Mouse (Mus musculus): ENCODE data around the gene BC037034. TPM values are rescaled to one million over a fixed set of nuclear protein-coding genes. Genes with fewer than 3 reads are reported as not detected.

BC037034 gene
- total and polyA plus RNA-seq, 3 experiments = 4.5 to 15.4 (median 11.2) TPM

DNA sequence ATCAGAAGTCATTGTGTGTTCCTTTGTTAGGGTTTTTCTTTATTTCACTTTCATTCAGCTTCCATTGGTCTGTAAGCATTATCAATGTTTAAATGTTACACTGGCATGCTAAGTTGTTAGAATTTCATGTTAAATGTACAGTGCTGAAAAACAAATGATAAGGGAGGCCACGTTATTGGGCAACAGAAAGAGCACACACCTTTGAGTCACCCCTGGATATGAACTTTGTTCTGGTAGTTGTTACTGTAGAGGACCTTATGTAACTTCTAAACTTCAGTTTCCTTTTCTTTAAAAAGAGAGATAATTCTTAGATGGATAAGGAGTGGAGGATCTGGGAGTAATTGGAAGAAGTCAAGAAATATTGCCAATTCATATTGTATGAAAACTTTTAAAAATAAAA lies 27.8 kb upstream of the BC037034 start:
- dilution Hi-C loops (cut with MboI; ENCODE audit: extremely low pct_ligation_motif_present, extremely low pct_unique_long_range_greater_than_20kb, low sequenced_read_pairs) = no loop called here

DNA sequence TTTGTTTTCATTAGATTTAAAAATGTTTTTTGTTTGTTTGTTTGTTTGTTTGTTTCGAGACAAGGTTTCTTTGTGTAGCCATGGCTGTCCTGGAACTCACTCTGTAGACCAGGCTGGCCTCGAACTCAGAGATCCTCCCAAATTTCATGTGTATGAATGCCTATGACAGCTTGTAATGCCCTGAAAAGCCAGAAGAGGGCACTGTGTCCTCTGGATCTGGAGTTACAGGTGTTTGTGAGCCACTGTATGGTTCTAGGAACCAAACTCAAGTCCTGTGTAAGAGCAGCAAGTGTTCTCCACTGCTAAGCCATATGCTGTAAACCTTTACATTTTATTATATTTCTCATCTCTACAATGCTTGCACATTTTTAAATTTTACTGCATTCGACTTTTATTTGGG lies 24.0 kb upstream of the BC037034 start:
- H3K9ac ChIP-seq (ENCODE audit: insufficient read depth, low read depth) = no peak overlapping the region
- H3K36me3 ChIP-seq (replicated peaks in 1 of 2; ENCODE audit: control insufficient read depth in 1 of 2, insufficient read depth in 1 of 2, low read length in 1 of 2) = no peaks in the 10 kb centered on the region
- in situ Hi-C loops (cut with MboI; ENCODE audit: low pct_ligation_motif_present, low pct_unique_long_range_greater_than_20kb, low sequenced_read_pairs) (no loop called here), dilution Hi-C loops (cut with MboI; ENCODE audit: extremely low pct_ligation_motif_present, extremely low pct_unique_long_range_greater_than_20kb, low sequenced_read_pairs) (no loop called here)
- TF ChIP-seq JUND (conservative IDR thresholded peaks at IDR 0.05; ENCODE audit: low read depth, low read length) = no peak
- no peak for TF ChIP-seq ZNF384 (IDR thresholded peaks at IDR 0.05; ENCODE audit: low read depth, low read length)
- TF ChIP-seq SMC3 (IDR thresholded peaks at IDR 0.05; ENCODE audit: low read depth, low read length) = 0 out of 2 replicates have a peak, but pooled peaks have one; percentile 1
- TF ChIP-seq CHD2 (IDR thresholded peaks at IDR 0.05; ENCODE audit: low read length) = no peak
- TF ChIP-seq KAT2A (IDR thresholded peaks at IDR 0.05; ENCODE audit: insufficient replicate concordance, low read length) = no peak
- TF ChIP-seq JUN (IDR thresholded peaks at IDR 0.05; ENCODE audit: insufficient read depth, low read depth, low read length) = no peak
- no peak for TF ChIP-seq MAZ (IDR thresholded peaks at IDR 0.05; ENCODE audit: low read depth, low read length)
- no peak for TF ChIP-seq MYC (IDR thresholded peaks at IDR 0.05; ENCODE audit: low read depth, low read length)
- TF ChIP-seq POLR2AphosphoS2 (IDR thresholded peaks at IDR 0.05; ENCODE audit: low read depth, low read length) = no peak
- TF ChIP-seq IRF4 (IDR thresholded peaks at IDR 0.05; ENCODE audit: low read depth, low read length) = no peak
- no peak for TF ChIP-seq TCF12 (IDR thresholded peaks at IDR 0.05; ENCODE audit: low read depth, low read length)
- no peak for TF ChIP-seq GABPA (IDR thresholded peaks at IDR 0.05; ENCODE audit: insufficient replicate concordance, low read depth, low read length)
- TF ChIP-seq USF1 (IDR thresholded peaks at IDR 0.05; ENCODE audit: low read depth, low read length) = no peak
- peak; percentile 17 for TF ChIP-seq RAD21 (IDR thresholded peaks at IDR 0.05; ENCODE audit: low read depth, low read length)
- TF ChIP-seq MAX (IDR thresholded peaks at IDR 0.05; ENCODE audit: low read length) = no peak
- TF ChIP-seq MEF2A (IDR thresholded peaks at IDR 0.05; ENCODE audit: borderline replicate concordance, low read depth, low read length) = no peak
- TF ChIP-seq RCOR1 (conservative IDR thresholded peaks at IDR 0.05; ENCODE audit: low read depth, low read length) = no peak
- peak; percentile 47 to 50; a peak in 3 of 4 replicates for TF ChIP-seq CTCF (conservative IDR thresholded peaks at IDR 0.05 in 1 of 2, IDR thresholded peaks at IDR 0.05 in 1 of 2; ENCODE audit: low read depth in 2 of 2, low read length in 2 of 2)
- no peak overlapping the region for H3K4me3 ChIP-seq (replicated peaks in 1 of 3; ENCODE audit: low read depth in 2 of 3, low read length in 2 of 3, poor library complexity in 1 of 3)
- no peak overlapping the region for H3K27ac ChIP-seq (ENCODE audit: insufficient read depth, low read depth)
- H3K27me3 ChIP-seq (replicated peaks) = peaks cover 8% of the 10 kb centered on the region
- no peak overlapping the region for H3K4me2 ChIP-seq (ENCODE audit: insufficient read depth, low read depth, poor library complexity, severe bottlenecking)
- peaks cover 2% of the 10 kb centered on the region for H3K9me3 ChIP-seq (replicated peaks; ENCODE audit: low read length)
- H3K4me1 ChIP-seq (ENCODE audit: control insufficient read depth in 1 of 2, insufficient read depth in 2 of 2) = peaks cover 0 to 5% of the 10 kb centered on the region in 2 experiments; a peak in 1 of 4 replicates
- H3K79me2 ChIP-seq (replicated peaks; ENCODE audit: control insufficient read depth, extremely low read depth, insufficient read depth, poor library complexity, severe bottlenecking) = no peaks in the 10 kb centered on the region
- peak; percentile 37 for DNase-seq (ENCODE audit: extremely low read depth)

More for the DNA sequence above, 27.8 kb upstream of the BC037034 start:
- no peak overlapping the region for H3K9ac ChIP-seq (ENCODE audit: insufficient read depth, low read depth)
- H3K36me3 ChIP-seq (replicated peaks in 1 of 2; ENCODE audit: control insufficient read depth in 1 of 2, insufficient read depth in 1 of 2, low read length in 1 of 2) = no peaks in the 10 kb centered on the region
- H3K4me1 ChIP-seq (ENCODE audit: control insufficient read depth in 1 of 2, insufficient read depth in 2 of 2) = no peaks in the 10 kb centered on the region
- peaks cover 2% of the 10 kb centered on the region for H3K9me3 ChIP-seq (replicated peaks; ENCODE audit: low read length)
- no peaks in the 10 kb centered on the region for H3K79me2 ChIP-seq (replicated peaks; ENCODE audit: control insufficient read depth, extremely low read depth, insufficient read depth, poor library complexity, severe bottlenecking)
- in situ Hi-C loops (cut with MboI; ENCODE audit: low pct_ligation_motif_present, low pct_unique_long_range_greater_than_20kb, low sequenced_read_pairs) = no loop called here
- no peak overlapping the region for H3K27ac ChIP-seq (ENCODE audit: insufficient read depth, low read depth)
- no peak for DNase-seq (ENCODE audit: extremely low read depth)
- H3K27me3 ChIP-seq (replicated peaks) = peaks cover 13% of the 10 kb centered on the region
- H3K4me3 ChIP-seq (replicated peaks in 1 of 3; ENCODE audit: low read depth in 2 of 3, low read length in 2 of 3, poor library complexity in 1 of 3) = no peak overlapping the region
- H3K4me2 ChIP-seq (ENCODE audit: insufficient read depth, low read depth, poor library complexity, severe bottlenecking) = no peak overlapping the region
- TF ChIP-seq HCFC1 (IDR thresholded peaks at IDR 0.05; ENCODE audit: low read depth, low read length) (no peak), RAD21 (IDR thresholded peaks at IDR 0.05; ENCODE audit: low read depth, low read length) (no peak)

All from CH12.LX (cell line).